Mouse (Mus musculus) left cerebral cortex, postnatal 14 days (tissue): Measurements from ENCODE around the gene H2-DMa. TPM values are rescaled to one million over a fixed set of nuclear protein-coding genes. Genes with fewer than 3 reads are reported as not detected.
A peak's percentile ranks its signal among the peaks of the same experiment; 100 is the strongest.

Source experiments
- DNase-seq, 2 experiments: peaks; one replicate each; pipeline ENCODE4 v3.0.0; 2021 to 2022; ENCODE audit warnings: low spot score in 2 of 2, mixed read lengths in 1 of 2
- intact Hi-C: fragments of 180-260 bp; cut with DNase I; formaldehyde crosslinking; loops from one replicate; pipeline ENCODE4 v1.15.1; 2025
- total RNA-seq, 2 experiments: library from RNA; stranded (reverse); gene quantifications; 2 replicates each; pipeline ENCODE4 v1.2.3; 2021

The H2-DMa gene
- total RNA-seq, 2 experiments from 2014 or later: 25.8 to 29.1 TPM

DNA sequence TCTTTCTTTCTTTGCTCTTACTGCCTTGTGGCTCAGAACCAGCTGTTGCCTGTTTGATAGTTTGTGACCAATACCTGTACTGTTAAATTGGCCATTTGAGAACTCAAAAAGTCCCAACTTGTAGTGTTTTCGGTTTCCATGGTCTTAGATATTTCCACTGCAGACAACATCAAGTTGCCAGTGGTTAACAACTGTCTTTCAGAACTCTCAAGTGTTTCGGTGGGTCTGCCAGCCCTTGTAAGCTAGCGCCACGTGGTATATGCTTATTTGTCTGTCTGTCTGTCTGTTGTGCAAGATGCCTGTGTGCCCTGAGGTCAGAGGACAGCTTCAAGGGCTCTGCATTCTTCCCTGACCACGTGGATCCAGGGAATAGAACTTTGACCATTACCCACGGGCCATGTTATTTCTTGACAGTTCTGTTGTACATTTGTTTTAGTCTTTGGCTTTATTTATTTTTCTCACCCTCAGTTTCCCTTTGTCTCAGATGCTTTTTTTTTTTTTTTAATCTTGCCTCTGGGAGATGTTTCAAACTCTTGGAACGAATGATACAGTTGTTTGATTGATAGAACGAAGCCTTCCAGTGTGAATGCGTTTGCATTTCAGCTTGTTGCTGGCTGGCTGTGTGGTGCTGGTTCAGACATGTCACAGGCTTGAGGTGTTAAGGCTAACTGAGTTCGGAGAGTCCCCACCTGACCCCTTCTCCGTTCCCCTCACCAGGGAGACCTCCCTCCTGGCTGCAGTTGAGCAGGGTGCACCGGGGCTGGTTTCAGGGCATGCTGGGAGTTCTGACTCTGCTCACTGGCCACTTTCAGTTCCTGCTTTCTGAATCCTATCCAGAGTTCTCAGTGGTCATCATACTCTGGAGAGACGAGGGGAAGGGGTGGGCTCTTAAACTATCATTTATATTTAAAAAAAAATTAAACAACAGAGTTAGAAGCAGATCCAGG is 60.8 kb downstream of the H2-DMa start:
- no peak for DNase-seq
- intact Hi-C loops: loop anchor here (10.0 kb wide), 1 partner anchor 165 kb away; no protein-coding TSS in a partner anchor

DNA sequence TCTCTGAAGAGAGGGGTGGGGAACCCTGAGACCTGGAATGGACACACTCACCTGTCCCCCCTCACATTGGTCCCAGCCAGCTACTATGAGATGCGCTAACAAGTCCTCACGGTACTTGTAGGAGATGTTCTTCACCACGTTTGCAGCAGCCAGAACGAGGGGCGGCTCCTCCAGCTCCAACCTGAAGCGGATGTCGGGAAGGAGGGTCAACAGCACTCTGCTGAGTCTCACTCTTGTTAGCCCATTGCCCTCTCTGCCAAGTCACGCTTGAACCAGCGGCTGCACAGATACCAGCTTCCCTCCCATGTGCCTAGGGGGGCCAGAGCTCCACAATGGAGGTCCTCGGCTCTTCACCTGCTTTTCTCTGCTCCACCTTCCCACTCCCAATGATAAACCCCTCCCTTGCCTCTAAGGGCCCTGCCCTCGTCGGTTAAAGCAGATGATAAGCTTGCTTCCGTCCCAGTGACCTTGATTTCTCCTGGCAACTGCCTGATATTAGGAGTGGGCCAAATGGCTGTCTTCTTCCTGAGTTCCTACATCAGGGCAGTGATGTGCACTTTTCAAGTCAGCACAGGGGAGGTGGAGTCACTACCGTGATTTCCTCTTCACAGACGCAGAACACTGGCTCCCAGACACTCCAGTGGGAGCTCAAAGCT is 64.4 kb downstream of the H2-DMa start:
- intact Hi-C loops: no loop called here
- no peak for DNase-seq

DNA sequence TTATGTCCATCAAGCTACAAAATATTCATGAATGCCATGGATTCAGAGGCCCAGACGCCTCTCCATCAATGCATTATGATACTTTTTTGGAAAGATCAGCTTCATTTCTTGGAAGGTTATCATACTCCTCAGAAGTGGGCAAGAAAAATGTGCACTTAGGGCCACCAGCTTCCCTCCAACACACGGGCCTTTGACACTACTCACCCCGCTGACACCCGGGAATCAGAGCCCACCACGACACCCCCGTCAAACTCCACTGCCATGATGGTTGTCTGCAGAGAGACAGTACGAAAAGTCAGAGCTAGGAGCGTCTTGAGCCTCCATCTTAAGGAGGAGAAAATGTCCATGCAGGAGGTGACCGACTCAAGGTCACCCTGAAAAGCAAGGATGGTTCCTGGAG is 66.2 kb downstream of the H2-DMa start:
- intact Hi-C loops: no loop called here
- DNase-seq: no peak

DNA sequence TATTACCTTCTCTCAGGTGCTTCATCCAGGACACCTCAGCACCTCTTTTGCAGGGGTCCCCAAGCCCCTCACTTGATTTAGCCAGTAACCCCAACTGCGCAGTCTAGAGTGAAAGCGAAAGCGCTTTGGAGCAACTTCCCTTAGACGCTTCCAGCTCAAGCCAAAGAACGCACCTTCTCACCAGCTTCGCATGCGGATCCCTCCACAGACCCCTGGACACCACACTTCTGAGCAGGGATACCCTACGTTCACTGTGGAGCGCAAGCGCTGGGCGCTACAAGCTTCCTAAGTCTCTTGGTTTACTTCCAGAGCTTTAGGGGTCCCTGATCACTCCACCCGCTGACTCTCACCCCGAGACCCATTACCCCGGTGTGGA is 67.5 kb downstream of the H2-DMa start:
- no peak for DNase-seq
- intact Hi-C loops: no loop called here

DNA sequence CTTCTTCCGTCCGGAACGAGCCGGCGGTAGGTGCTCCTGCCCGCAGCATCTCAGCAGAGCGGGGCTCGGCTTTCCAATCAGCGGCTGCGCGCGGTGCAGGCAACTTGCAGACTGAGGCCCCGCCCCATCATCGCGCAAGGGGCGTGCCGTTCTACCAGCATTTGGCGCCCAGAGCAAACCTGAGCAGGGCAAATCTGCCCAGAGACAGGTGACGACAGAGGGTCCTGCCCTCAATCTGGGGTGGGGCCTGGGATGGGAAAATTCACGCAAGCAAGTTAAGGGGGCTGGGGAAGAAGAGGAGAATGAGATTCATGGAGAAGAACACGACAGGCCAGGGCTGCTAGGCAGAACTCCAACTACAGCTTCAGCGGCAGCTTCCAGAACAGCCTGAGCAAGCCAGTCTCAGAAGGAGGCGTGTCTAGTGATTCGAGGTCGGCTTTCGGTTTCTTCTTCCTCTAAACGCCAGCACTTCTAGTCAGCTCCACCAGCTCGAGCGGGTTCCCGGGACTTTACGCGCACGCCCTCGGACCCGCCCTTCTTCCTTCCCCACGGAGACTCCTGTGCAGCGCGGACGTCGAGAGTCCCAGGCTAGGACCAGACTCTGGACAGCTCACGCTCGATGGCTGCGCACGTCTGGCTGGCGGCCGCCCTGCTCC is 68.0 kb downstream of the H2-DMa start, which contains the start of the genes Tap1 and Psmb9:
Gene Tap1, plus strand, starts transcription at position 293 of the 656 bp plus-strand sequence.
Gene Psmb9, minus strand, starts transcription at position 504 of the 656 bp plus-strand sequence.
- DNase-seq: peak; percentile 96 to 97
- intact Hi-C loops: no loop called here

DNA sequence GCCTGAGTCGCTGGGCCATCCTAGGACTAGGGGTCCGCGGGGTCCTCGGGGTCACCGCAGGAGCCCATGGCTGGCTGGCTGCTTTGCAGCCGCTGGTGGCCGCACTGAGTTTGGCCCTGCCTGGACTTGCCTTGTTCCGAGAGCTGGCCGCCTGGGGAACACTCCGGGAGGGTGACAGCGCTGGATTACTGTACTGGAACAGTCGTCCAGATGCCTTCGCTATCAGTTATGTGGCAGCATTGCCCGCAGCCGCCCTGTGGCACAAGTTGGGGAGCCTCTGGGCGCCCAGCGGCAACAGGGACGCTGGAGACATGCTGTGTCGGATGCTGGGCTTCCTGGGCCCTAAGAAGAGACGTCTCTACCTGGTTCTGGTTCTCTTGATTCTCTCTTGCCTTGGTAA is 68.7 kb downstream of the H2-DMa start:
- DNase-seq: no peak
- intact Hi-C loops: no loop called here

Other genes with a start within 250 kb of the H2-DMa start
- gene Gm7029, start 245.7 kb upstream of the H2-DMa start, total RNA-seq: not detected
- gene Kifc1, start 228.9 kb upstream of the H2-DMa start, total RNA-seq: 1 to 10 TPM; 3.1 to 3.7 TPM
- gene Platr17, start 214.4 kb upstream of the H2-DMa start, total RNA-seq: not detected
- 10 to 100 TPM; 25.4 to 29.3 TPM for gene Daxx, start 210.1 kb upstream of the H2-DMa start, total RNA-seq
- gene Tapbp, start 203.6 kb upstream of the H2-DMa start, total RNA-seq: 10 to 100 TPM; 23.3 to 35.7 TPM
- 10 to 100 TPM; 29.7 to 35.2 TPM for gene Zbtb22, start 203.6 kb upstream of the H2-DMa start, total RNA-seq
- 10 to 100 TPM; 65.1 to 68.3 TPM for gene Rgl2, start 190.0 kb upstream of the H2-DMa start, total RNA-seq
- gene Pfdn6, start 179.2 kb upstream of the H2-DMa start, total RNA-seq: 10 to 100 TPM; 88.3 to 99.4 TPM
- gene Wdr46, start 178.9 kb upstream of the H2-DMa start, total RNA-seq: 10 to 100 TPM; 14.1 to 17.2 TPM
- gene B3galt4, start 168.1 kb upstream of the H2-DMa start, total RNA-seq: 1 to 10 TPM; 5.6 to 8.1 TPM
- 10 to 100 TPM; 80.3 to 83.6 TPM for gene Vps52, start 163.7 kb upstream of the H2-DMa start, total RNA-seq
- 100 to 1,000 TPM; 325 to 332 TPM for gene Rps18, start 163.5 kb upstream of the H2-DMa start, total RNA-seq
- 10 to 100 TPM; 10.3 to 13.6 TPM for gene H2-K1, start 119.2 kb upstream of the H2-DMa start, total RNA-seq
- gene Ring1, start 94.9 kb upstream of the H2-DMa start, total RNA-seq: 10 to 100 TPM; 25.3 to 30.8 TPM
- 10 to 100 TPM; 27.7 to 30.1 TPM for gene H2-Ke6, start 91.5 kb upstream of the H2-DMa start, total RNA-seq
- gene Slc39a7, start 87.9 kb upstream of the H2-DMa start, total RNA-seq: 10 to 100 TPM; 95.3 to 99.9 TPM
- gene Rxrb, start 87.7 kb upstream of the H2-DMa start, total RNA-seq: 10 to 100 TPM; 81.7 to 86.7 TPM
- 10 to 100 TPM; 16.6 to 22.6 TPM for gene Col11a2, start 80.1 kb upstream of the H2-DMa start, total RNA-seq
- under 1 TPM in 1 of 2 experiments, not detected in 1; 0.32 TPM for gene H2-Oa, start 27.2 kb upstream of the H2-DMa start, total RNA-seq
- 100 to 1,000 TPM; 231 to 249 TPM for gene Brd2, start 3.1 kb downstream of the H2-DMa start, total RNA-seq
- gene H2-DMb2, start 23.8 kb downstream of the H2-DMa start, total RNA-seq: 1 to 10 TPM; 1.0 to 1.1 TPM
- gene H2-DMb1, start 33.5 kb downstream of the H2-DMa start, total RNA-seq: 1 to 10 TPM; 1.1 to 1.6 TPM
- 1 to 10 TPM; 2.1 to 2.8 TPM for gene Tap1, start 68.0 kb downstream of the H2-DMa start, total RNA-seq
- 1 to 10 TPM; 1.8 to 2.2 TPM for gene Psmb9, start 68.2 kb downstream of the H2-DMa start, total RNA-seq
- 1 to 10 TPM; 2.6 to 2.7 TPM for gene Psmb8, start 78.2 kb downstream of the H2-DMa start, total RNA-seq
- gene Tap2, start 84.0 kb downstream of the H2-DMa start, total RNA-seq: 1 to 10 TPM; 3.1 to 5.0 TPM
- gene H2-Ob, start 119.4 kb downstream of the H2-DMa start, total RNA-seq: under 1 TPM in 1 of 2 experiments, not detected in 1; 0.15 TPM
- 1 to 10 TPM; 1.1 to 2.1 TPM for gene H2-Ab1, start 138.1 kb downstream of the H2-DMa start, total RNA-seq
- 1 to 10 TPM; 1.6 to 1.7 TPM for gene H2-Aa, start 168.3 kb downstream of the H2-DMa start, total RNA-seq
- 1 to 10 TPM in 1 of 2 experiments, under 1 TPM in 1; 0.99 to 2.4 TPM for gene H2-Eb1, start 186.3 kb downstream of the H2-DMa start, total RNA-seq
- gene H2-Eb2, start 206.1 kb downstream of the H2-DMa start, total RNA-seq: not detected
- under 1 TPM; 0.62 to 0.91 TPM for gene Btnl2, start 235.3 kb downstream of the H2-DMa start, total RNA-seq